Mouse (Mus musculus) ES-E14 (cell line): ENCODE results near the gene Ttc41. TPM values are rescaled to one million over a fixed set of nuclear protein-coding genes. Genes with fewer than 3 reads are reported as not detected.

Experiments used
- DNase-seq: peaks from one replicate; pipeline ENCODE4 v3.0.0-alpha.2; 2013; ENCODE audit warnings: low read depth, low spot score
- H3K27ac ChIP-seq: 2 replicates; pipeline ENCODE4 v1.5.1; 2012; ENCODE audit warnings: low read depth, mild to moderate bottlenecking, low read length, moderate library complexity, mixed read lengths; ENCODE audit not compliant: poor library complexity, insufficient read depth, severe bottlenecking
- H3K36me3 ChIP-seq: 2 replicates; pipeline ENCODE4 v1.6.1; 2012; ENCODE audit warnings: mild to moderate bottlenecking, low read length, moderate library complexity, mixed read lengths; ENCODE audit not compliant: control insufficient read depth, poor library complexity, insufficient read depth, severe bottlenecking
- H3K4me1 ChIP-seq, 2 experiments: fragments of 150-350 bp in 1 of 2; sonication (generic) in 1 of 2; 2 replicates each; pipeline ENCODE4 v1.6.1; 2012; ENCODE audit warnings: low read length in 2 of 2, mild to moderate bottlenecking in 1 of 2, mixed read lengths in 1 of 2; ENCODE audit not compliant: control insufficient read depth in 2 of 2, insufficient read depth in 2 of 2, poor library complexity in 1 of 2
- H3K4me3 ChIP-seq, 2 experiments: fragments of 150-350 bp in 1 of 2; sonication (generic) in 1 of 2; 2 replicates each; pipeline ENCODE4 v1.5.1; 2012; ENCODE audit warnings: low read length in 2 of 2, low read depth in 1 of 2, mild to moderate bottlenecking in 1 of 2, mixed read lengths in 1 of 2; ENCODE audit not compliant: insufficient read depth in 1 of 2, poor library complexity in 1 of 2, severe bottlenecking in 1 of 2
- H3K9ac ChIP-seq: 2 replicates; pipeline ENCODE4 v1.6.1; 2012; ENCODE audit warnings: low read depth, mild to moderate bottlenecking, low read length, mixed read lengths; ENCODE audit not compliant: poor library complexity, insufficient read depth, severe bottlenecking
- H3K9me3 ChIP-seq: fragments of 150-350 bp; sonication (generic); 2 replicates; pipeline ENCODE4 v1.6.1; 2012; ENCODE audit warnings: low read depth, mild to moderate bottlenecking, low read length; ENCODE audit not compliant: control insufficient read depth, insufficient read depth
- CHD2 ChIP-seq: IDR thresholded peaks from 2 replicates; pipeline ENCODE4 v1.6.1; 2014; ENCODE audit warnings: mild to moderate bottlenecking, low read depth, low read length, inconsistent platforms
- HCFC1 ChIP-seq: IDR thresholded peaks from 2 replicates; pipeline ENCODE4 v1.6.1; 2012; ENCODE audit warnings: low read length, inconsistent platforms, borderline replicate concordance; ENCODE audit not compliant: insufficient read depth
- MAFK ChIP-seq: IDR thresholded peaks from 2 replicates; pipeline ENCODE4 v1.6.1; 2014; ENCODE audit warnings: mild to moderate bottlenecking, low read depth, low read length, inconsistent platforms; ENCODE audit not compliant: insufficient read depth
- ZC3H11A ChIP-seq: IDR thresholded peaks from 2 replicates; pipeline ENCODE4 v1.6.1; 2012; ENCODE audit warnings: low read depth, mild to moderate bottlenecking, inconsistent platforms, low read length, borderline replicate concordance
- ZNF384 ChIP-seq: IDR thresholded peaks from 2 replicates; pipeline ENCODE4 v1.6.1; 2012; ENCODE audit warnings: low read depth, low read length, inconsistent platforms
- in situ Hi-C, 2 experiments: fragments of 600-800 bp; cut with MboI; formaldehyde crosslinking; loops; one replicate each; pipeline ENCODE4 v1.15.1; 2025; ENCODE audit warnings: low sequenced_read_pairs in 2 of 2, inconsistent platforms in 1 of 2; ENCODE audit not compliant: unreplicated experiment in 2 of 2
- total RNA-seq: library from RNA; depleted of rRNA; stranded (reverse); fragments of 300-350 nt; gene quantifications from 2 replicates; pipeline ENCODE4 v1.2.3, GENCODE M21; 2012

Ttc41 gene
- total RNA-seq, 1 experiment = 1.6 TPM

GRCm38 (mm10) chr10:86776281-86776680, 70.7 kb downstream of the Ttc41 start:
- H3K9me3 ChIP-seq = no peaks in the 10 kb centered on the region
- H3K27ac ChIP-seq = no peak overlapping the region
- H3K4me3 ChIP-seq = no peak overlapping the region
- no peaks in the 10 kb centered on the region for H3K36me3 ChIP-seq
- DNase-seq = no peak
- in situ Hi-C loops = no loop called here
- peaks cover 4 to 10% of the 10 kb centered on the region in 2 experiments; a peak in 1 of 4 replicates for H3K4me1 ChIP-seq
- TF ChIP-seq CHD2 = no peak
- TF ChIP-seq ZC3H11A = no peak
- TF ChIP-seq ZNF384 = no peak
- no peak for TF ChIP-seq MAFK
- no peak for TF ChIP-seq HCFC1
- H3K9ac ChIP-seq = no peak overlapping the region

- in situ Hi-C loops = no loop called here
- H3K27ac ChIP-seq = no peak overlapping the region
- H3K4me1 ChIP-seq = peaks cover 2 to 15% of the 10 kb centered on the region in 2 experiments; a peak in 3 of 4 replicates
- H3K4me3 ChIP-seq = peak overlapping the region; percentile 67 to 79
- no peaks in the 10 kb centered on the region for H3K36me3 ChIP-seq
- TF ChIP-seq CHD2 (no peak), HCFC1 (no peak), ZC3H11A (no peak), MAFK (no peak), ZNF384 (no peak)
- H3K9me3 ChIP-seq = no peaks in the 10 kb centered on the region
- peak overlapping the region; percentile 8; the same call in 1 of the 2 replicates for H3K9ac ChIP-seq
- DNase-seq = no peak
Observed at GRCm38 (mm10) chr10:86777614-86778319, 72.2 kb downstream of the Ttc41 start.

GRCm38 (mm10) chr10:86778398-86779116, 72.9 kb downstream of the Ttc41 start, which contains the start of gene Nt5dc3:
Nt5dc3 (plus strand) TSS chr10:86779005.
- H3K27ac ChIP-seq = peak within 1 kb of the TSS; percentile 61

GRCm38 (mm10) chr10:86779117-86779755, 73.6 kb downstream of the Ttc41 start:
- no peak overlapping the region for H3K27ac ChIP-seq
- H3K4me1 ChIP-seq = peaks cover 2 to 16% of the 10 kb centered on the region in 2 experiments; a peak in 3 of 4 replicates
- in situ Hi-C loops = no loop called here

More at GRCm38 (mm10) chr10:86778398-86779116, 72.9 kb downstream of the Ttc41 start, which contains the start of gene Nt5dc3:
- H3K36me3 ChIP-seq = no peaks in the 10 kb centered on the region
- H3K9ac ChIP-seq = peak within 1 kb of the TSS; percentile 87
- peak within 1 kb of the TSS; percentile 79 to 93 for H3K4me3 ChIP-seq
- no peak for TF ChIP-seq ZNF384
- in situ Hi-C loops = no loop called here
- peaks cover 2 to 15% of the 10 kb centered on the region in 2 experiments; a peak in 3 of 4 replicates for H3K4me1 ChIP-seq
- H3K9me3 ChIP-seq = no peaks in the 10 kb centered on the region
- peak; percentile 95 for DNase-seq

More at GRCm38 (mm10) chr10:86779117-86779755, 73.6 kb downstream of the Ttc41 start:
- DNase-seq = no peak
- peak overlapping the region; percentile 79 to 93 for H3K4me3 ChIP-seq
- H3K9ac ChIP-seq = peak overlapping the region; percentile 87
- TF ChIP-seq HCFC1 (no peak; the same call in 1 of the 2 replicates), MAFK (no peak), ZC3H11A (no peak), ZNF384 (no peak), CHD2 (no peak)
- H3K36me3 ChIP-seq = no peaks in the 10 kb centered on the region
- H3K9me3 ChIP-seq = no peaks in the 10 kb centered on the region
